Mouse (Mus musculus): ENCODE data around the gene Rexo1. TPM values are rescaled to one million over a fixed set of nuclear protein-coding genes. Genes with fewer than 3 reads are reported as not detected.

Gene Rexo1
- total RNA-seq, 2 experiments from 2014 or later = 13.1 to 16.7 TPM

DNA sequence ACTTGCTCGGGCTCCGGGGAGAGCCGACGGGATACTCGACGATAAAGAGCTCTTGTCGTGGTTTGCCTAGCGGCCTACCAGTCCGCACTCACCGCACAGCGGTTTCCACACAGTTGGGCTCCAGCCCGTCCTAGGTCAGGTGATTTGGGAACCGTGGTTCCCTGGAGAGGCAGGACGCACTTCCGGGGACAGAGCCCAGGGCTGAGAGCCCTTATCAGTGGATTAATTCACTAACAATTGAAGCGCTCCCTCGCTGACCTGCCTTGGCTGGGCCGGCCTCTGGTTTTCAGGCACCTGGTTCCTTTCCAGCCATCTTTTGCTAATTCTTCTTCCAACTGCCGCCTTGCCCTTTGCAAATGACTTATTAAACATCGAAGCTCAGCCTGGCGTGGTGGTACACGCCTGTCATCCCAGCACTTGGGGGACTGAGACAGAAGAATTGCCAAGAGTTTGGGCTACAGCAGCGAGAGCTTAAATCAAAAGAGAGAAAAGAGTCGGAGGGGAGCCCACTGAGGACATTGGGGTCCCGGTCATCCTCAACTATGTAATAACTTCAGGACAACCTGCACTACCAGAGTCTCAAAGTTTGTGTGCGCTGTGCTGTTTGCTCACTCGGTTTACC is 57.6 kb downstream of the Rexo1 start:
- no peak for DNase-seq

- DNase-seq = no peak
These were observed 58.5 kb downstream of the Rexo1 start for GRCm38 (mm10) chr10:80502819-80503314.

DNA sequence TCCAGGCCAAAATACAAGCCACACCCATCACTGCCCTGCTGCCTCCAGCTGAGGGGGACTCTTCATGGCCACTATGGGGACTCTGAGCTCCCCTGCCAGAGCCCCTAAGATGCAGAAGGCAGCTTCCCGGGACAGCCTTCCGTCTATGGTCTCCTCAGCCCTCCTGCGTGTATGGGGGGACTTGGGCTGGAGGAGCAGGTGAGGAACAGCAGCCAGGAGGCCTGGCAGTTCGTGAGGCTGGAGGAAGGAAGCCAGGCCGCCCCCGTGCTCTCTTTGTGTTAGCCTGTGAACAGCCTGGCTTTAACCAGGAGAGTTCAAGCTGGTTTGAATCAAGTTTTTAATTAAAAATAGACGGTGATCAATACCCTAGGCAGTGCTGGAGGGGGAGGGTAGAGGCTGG is 59.1 kb downstream of the Rexo1 start:
- no peak for DNase-seq

DNA sequence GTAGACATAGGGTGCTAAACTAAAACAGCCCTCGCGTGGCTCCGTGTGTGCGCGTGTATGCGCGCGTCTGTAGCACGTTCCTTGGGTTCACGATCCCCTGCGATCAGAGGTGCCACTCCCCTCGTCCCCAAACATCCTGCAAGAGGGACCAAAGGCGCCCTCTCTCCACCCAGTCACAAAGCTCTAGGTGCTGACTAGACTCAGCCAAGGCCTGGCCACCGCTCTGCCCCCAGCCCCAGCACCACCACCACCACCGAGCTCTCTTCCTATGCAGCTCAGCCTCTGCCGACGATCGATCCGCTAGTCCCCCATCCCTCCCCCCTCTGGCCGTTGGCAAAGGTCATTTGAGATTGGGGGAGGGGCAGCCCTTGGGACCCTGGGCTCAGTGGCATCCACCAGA is 64.9 kb downstream of the Rexo1 start:
- no peak for DNase-seq

GRCm38 (mm10) chr10:80495901-80496300 is 65.5 kb downstream of the Rexo1 start:
- DNase-seq = no peak

GRCm38 (mm10) chr10:80494732-80495131 is 66.6 kb downstream of the Rexo1 start, which contains the start of gene Onecut3:
Gene Onecut3 (plus strand): TSS chr10:80494835.
- DNase-seq = peak; percentile 40

Small RNA genes lying within 50 kb of the gene (microRNA-seq; reads per million reads assigned to microRNA genes)
- 0 to 0.64 reads per million in 2 experiments for gene Mir6912

Other genes with a start within 250 kb of the Rexo1 start
- 10 to 100 TPM; 10.5 to 13.1 TPM for gene 2310011J03Rik, start 241.0 kb downstream of the Rexo1 start, total RNA-seq (2021)
- gene Pcsk4, start 232.1 kb downstream of the Rexo1 start, total RNA-seq (2021) = 1 to 10 TPM in 1 of 2 experiments, under 1 TPM in 1; 0.75 to 1.5 TPM
- 1 to 10 TPM; 2.1 to 2.4 TPM for gene Reep6, start 231.6 kb downstream of the Rexo1 start, total RNA-seq (2021)
- gene Adamtsl5, start 213.1 kb downstream of the Rexo1 start, total RNA-seq (2021) = 10 to 100 TPM; 15.2 to 20.4 TPM
- not detected for gene Plk5, start 205.1 kb downstream of the Rexo1 start, total RNA-seq (2021)
- gene Mex3d, start 173.9 kb downstream of the Rexo1 start, total RNA-seq (2021) = 10 to 100 TPM in 1 of 2 experiments, 1 to 10 TPM in 1; 8.9 to 12.2 TPM
- 100 to 1,000 TPM; 107 to 120 TPM for gene Mbd3, start 162.0 kb downstream of the Rexo1 start, total RNA-seq (2021)
- gene Uqcr11, start 154.7 kb downstream of the Rexo1 start, total RNA-seq (2021) = 100 to 1,000 TPM; 725 to 806 TPM
- 10 to 100 TPM; 33.0 to 43.2 TPM for gene Tcf3, start 127.9 kb downstream of the Rexo1 start, total RNA-seq (2021)
- gene Onecut3, start 66.7 kb downstream of the Rexo1 start, total RNA-seq (2021) = not detected
- not detected for gene Atp8b3, start 22.4 kb downstream of the Rexo1 start, total RNA-seq (2021)
- gene Klf16, start 15.8 kb upstream of the Rexo1 start, total RNA-seq (2021) = 1 to 10 TPM; 3.5 to 5.8 TPM
- 10 to 100 TPM; 69.6 to 73.3 TPM for gene Abhd17a, start 28.8 kb upstream of the Rexo1 start, total RNA-seq (2021)
- 10 to 100 TPM; 18.4 to 23.9 TPM for gene Scamp4, start 41.3 kb upstream of the Rexo1 start, total RNA-seq (2021)
- 1 to 10 TPM in 1 of 2 experiments, under 1 TPM in 1; 0.99 to 1.3 TPM for gene Adat3, start 41.3 kb upstream of the Rexo1 start, total RNA-seq (2021)
- 1 to 10 TPM in 1 of 2 experiments, under 1 TPM in 1; 0.45 to 1.2 TPM for gene Gm49322, start 44.5 kb upstream of the Rexo1 start, total RNA-seq (2021)
- 100 to 1,000 TPM; 121 to 141 TPM for gene Csnk1g2, start 61.3 kb upstream of the Rexo1 start, total RNA-seq (2021)
- 10 to 100 TPM; 39.9 to 40.3 TPM for gene Btbd2, start 95.5 kb upstream of the Rexo1 start, total RNA-seq (2021)
- gene Mknk2, start 116.6 kb upstream of the Rexo1 start, total RNA-seq (2021) = 100 to 1,000 TPM; 142 to 160 TPM
- gene Mob3a, start 140.4 kb upstream of the Rexo1 start, total RNA-seq (2021) = 10 to 100 TPM in 1 of 2 experiments, 1 to 10 TPM in 1; 8.6 to 13.1 TPM
- 1 to 10 TPM; 4.3 to 6.1 TPM for gene Izumo4, start 140.6 kb upstream of the Rexo1 start, total RNA-seq (2021)
- 10 to 100 TPM; 27.7 to 37.1 TPM for gene Ap3d1, start 180.7 kb upstream of the Rexo1 start, total RNA-seq (2021)
- gene Dot1l, start 193.6 kb upstream of the Rexo1 start, total RNA-seq (2021) = 10 to 100 TPM; 25.9 to 46.0 TPM
- 10 to 100 TPM; 31.6 to 41.3 TPM for gene Sf3a2, start 236.6 kb upstream of the Rexo1 start, total RNA-seq (2021)
- gene Plekhj1, start 237.1 kb upstream of the Rexo1 start, total RNA-seq (2021) = 10 to 100 TPM; 26.8 to 30.9 TPM
- gene Amh, start 243.7 kb upstream of the Rexo1 start, total RNA-seq (2021) = under 1 TPM; 0.20 to 0.52 TPM